ENCODE assay signal across 23 mouse cellular contexts in the genomic region with DNA sequence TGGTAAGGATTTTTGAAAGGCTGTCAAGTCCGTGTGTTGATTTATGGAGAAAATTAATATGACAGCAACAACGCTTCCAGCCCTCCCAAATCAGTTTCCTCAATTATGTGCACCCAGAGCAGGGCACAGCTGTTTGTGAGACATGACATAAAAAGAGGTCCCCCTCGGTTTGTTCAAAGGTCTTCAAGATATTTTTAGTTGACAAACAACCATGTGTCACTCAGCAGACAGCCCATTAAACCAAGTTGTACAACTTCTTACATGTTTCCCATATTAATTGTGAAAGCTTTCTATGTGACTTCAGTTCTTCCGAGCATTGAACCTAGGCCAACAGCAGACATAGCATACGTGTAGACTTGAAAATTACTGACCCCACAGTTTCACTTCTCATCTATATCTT.
DNase-seq lines count a peak whose midpoint lies in the region; ATAC-seq and TF ChIP-seq lines count a peak whose summit lies in the region.
"Had no signal": no experiment of that assay in that cellular context is flagged by ENCODE, and none has a peak within 500 bp of the region (broad histone marks: within the 10 kb centered on the region; RNA-seq: fewer than 3 reads in every experiment).

No protein-coding gene starts in this region.

- no peak overlapping the region for H3K4me3 ChIP-seq in kidney, postnatal 0 days (replicated peaks; ENCODE audit: low read depth, low read length)
- H3K4me3 ChIP-seq in lung, embryonic 15.5 days: no peak overlapping the region
- H3K4me3 ChIP-seq: embryonic facial prominence, embryonic 12.5 days; embryonic facial prominence, embryonic 15.5 days; gastrocnemius, adult 2 months; hindbrain, embryonic 10.5 days; hindbrain, embryonic 13.5 days had no signal

- H3K36me3 ChIP-seq in kidney, postnatal 0 days (ENCODE audit: insufficient read depth, low read length): no peaks in the 10 kb centered on the region
- no peaks in the 10 kb centered on the region for H3K36me3 ChIP-seq in lung, embryonic 15.5 days
- H3K36me3 ChIP-seq: embryonic facial prominence, embryonic 12.5 days; embryonic facial prominence, embryonic 15.5 days; hindbrain, embryonic 10.5 days; hindbrain, embryonic 13.5 days had no signal

- H3K4me1 ChIP-seq in kidney, postnatal 0 days (replicated peaks; ENCODE audit: insufficient read depth, low read length): no peaks in the 10 kb centered on the region
- H3K4me1 ChIP-seq in lung, embryonic 15.5 days: peaks cover 4% of the 10 kb centered on the region; the same call in 1 of the 2 replicates
- H3K4me1 ChIP-seq: embryonic facial prominence, embryonic 12.5 days; hindbrain, embryonic 10.5 days had no signal

- 68% methylated on average over 5 of the region's 5 CpGs for WGBS in kidney, postnatal 0 days
- 52% methylated on average over 5 of the region's 5 CpGs for WGBS in lung, embryonic 15.5 days

- no peaks in the 10 kb centered on the region for H3K27me3 ChIP-seq in kidney, postnatal 0 days (ENCODE audit: insufficient read depth, low read length)
- no peaks in the 10 kb centered on the region for H3K27me3 ChIP-seq in lung, embryonic 15.5 days
- H3K27me3 ChIP-seq: embryonic facial prominence, embryonic 12.5 days; embryonic facial prominence, embryonic 15.5 days; hindbrain, embryonic 13.5 days had no signal

- no peak overlapping the region for H3K27ac ChIP-seq in kidney, postnatal 0 days
- H3K27ac ChIP-seq in lung, embryonic 15.5 days: no peak overlapping the region
- H3K27ac ChIP-seq: embryonic facial prominence, embryonic 12.5 days; gastrocnemius, adult 2 months; hindbrain, embryonic 10.5 days; hindbrain, embryonic 13.5 days had no signal

- TF ChIP-seq CTCF in kidney, postnatal 0 days (IDR thresholded peaks at IDR 0.05; ENCODE audit: low read depth): no peak

- intact Hi-C loops in heart, postnatal 36 days (cut with DNase I): no loop called here

- H3K9ac ChIP-seq in kidney, postnatal 0 days (ENCODE audit: low read depth, low read length): no peak overlapping the region
- H3K9ac ChIP-seq in lung, embryonic 15.5 days: no peak overlapping the region
- H3K9ac ChIP-seq: embryonic facial prominence, embryonic 12.5 days; embryonic facial prominence, embryonic 15.5 days; forebrain, postnatal 0 days; hindbrain, embryonic 13.5 days had no signal

- no peaks in the 10 kb centered on the region for H3K9me3 ChIP-seq in kidney, postnatal 0 days (replicated peaks; ENCODE audit: low read length)
- H3K9me3 ChIP-seq in lung, embryonic 15.5 days: no peaks in the 10 kb centered on the region
- H3K9me3 ChIP-seq: embryonic facial prominence, embryonic 12.5 days; embryonic facial prominence, embryonic 15.5 days; hindbrain, embryonic 10.5 days; hindbrain, embryonic 13.5 days had no signal

- ATAC-seq in kidney, postnatal 0 days (replicated peaks; ENCODE audit: low FRiP score, low read depth): no peak
- peak; percentile 65; the same call in 1 of the 2 replicates for ATAC-seq in lung, embryonic 15.5 days (ENCODE audit: borderline replicate concordance, extremely low read depth, low FRiP score, low TSS enrichment)
- ATAC-seq: activated CD4-positive, CD25-positive, alpha-beta regulatory T cell, adult 4 months; forebrain, embryonic 14.5 days; forebrain, postnatal 0 days had no signal

- no peak overlapping the region for H3K4me2 ChIP-seq in kidney, postnatal 0 days (ENCODE audit: low read length)
- H3K4me2 ChIP-seq in lung, embryonic 15.5 days: no peak overlapping the region
- H3K4me2 ChIP-seq: embryonic facial prominence, embryonic 12.5 days; embryonic facial prominence, embryonic 15.5 days; heart, embryonic 11.5 days; hindbrain, embryonic 13.5 days had no signal

- peak; percentile 16 for DNase-seq in kidney, postnatal 0 days (ENCODE audit: low spot score)
- no peak for DNase-seq in kidney, adult 9 months
- no peak for DNase-seq in lung, postnatal 25 days (ENCODE audit: low spot score)
- peak; percentile 14 for DNase-seq in lung, postnatal 36 days
- DNase-seq in heart, postnatal 36 days: no peak
- no peak for DNase-seq in ovary, postnatal 36 days (ENCODE audit: low spot score)
- DNase-seq: adrenal gland, adult 8-10 months; adrenal gland, postnatal 36 days; cerebellum, adult 18-20 months; cerebellum, adult 9-10 months; cerebellum, postnatal 14 days; forebrain, postnatal 0 days; gastrocnemius, adult 2 months; gastrocnemius, postnatal 14 days; heart, adult 11 months had no signal

Comparison
In these comparisons a context has a peak if more than half of its experiments do, and no peak if none do; other contexts are left out.
1. DNase-seq: peak in kidney, postnatal 0 days (single experiment) and lung, postnatal 36 days (single experiment); none in kidney, adult 9 months (single experiment), lung, postnatal 25 days (single experiment), heart, postnatal 36 days (0 of 2) and ovary, postnatal 36 days (single experiment).